In the genomic region with DNA sequence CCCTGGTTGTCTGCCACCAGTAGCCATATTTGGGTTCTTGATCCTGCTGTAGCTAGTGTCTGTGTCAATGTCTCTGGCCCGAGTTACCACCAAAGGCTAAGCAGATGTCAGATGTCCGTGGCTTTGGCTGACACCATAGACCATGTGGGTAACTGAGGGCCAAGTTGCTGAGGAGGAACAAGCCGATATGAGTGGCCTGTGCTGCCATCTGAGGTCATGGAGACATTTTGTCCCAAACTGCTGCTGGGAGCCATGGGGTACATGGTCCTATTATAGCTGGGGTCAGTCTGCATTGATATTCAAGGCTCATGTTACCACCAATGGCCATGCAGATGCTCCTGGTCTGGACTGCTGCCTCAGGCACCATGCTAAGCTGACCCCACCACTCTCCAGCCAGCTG, we compare ENCODE assay signal across 23 mouse cellular contexts.
DNase-seq lines count a peak whose midpoint lies in the region.
"Had no signal": no experiment of that assay in that cellular context is flagged by ENCODE, and none has a peak within 500 bp of the region (broad histone marks: within the 10 kb centered on the region; RNA-seq: fewer than 3 reads in every experiment).

No protein-coding gene starts in this region.

- WGBS in heart, embryonic 10.5 days = 85% methylated on average over 3 of the region's 3 CpGs

- H3K27ac ChIP-seq in heart, embryonic 10.5 days = no peak overlapping the region
- H3K27ac ChIP-seq: embryonic facial prominence, embryonic 12.5 days; embryonic facial prominence, embryonic 15.5 days; forebrain, embryonic 12.5 days; forebrain, embryonic 15.5 days; heart, embryonic 15.5 days; hindbrain, embryonic 10.5 days; hindbrain, embryonic 13.5 days; intestine, embryonic 15.5 days had no signal

- H3K4me1 ChIP-seq in heart, embryonic 10.5 days = no peaks in the 10 kb centered on the region
- H3K4me1 ChIP-seq: embryonic facial prominence, embryonic 12.5 days; embryonic facial prominence, embryonic 15.5 days; forebrain, embryonic 12.5 days; forebrain, embryonic 15.5 days; heart, embryonic 15.5 days; hindbrain, embryonic 10.5 days; hindbrain, embryonic 13.5 days; intestine, embryonic 15.5 days had no signal

- no peaks in the 10 kb centered on the region for H3K9me3 ChIP-seq in heart, embryonic 10.5 days
- H3K9me3 ChIP-seq: embryonic facial prominence, embryonic 12.5 days; embryonic facial prominence, embryonic 15.5 days; forebrain, embryonic 12.5 days; forebrain, embryonic 15.5 days; heart, embryonic 15.5 days; hindbrain, embryonic 10.5 days; hindbrain, embryonic 13.5 days; intestine, embryonic 15.5 days had no signal

- no peak overlapping the region for H3K4me3 ChIP-seq in heart, embryonic 10.5 days
- H3K4me3 ChIP-seq: embryonic facial prominence, embryonic 12.5 days; embryonic facial prominence, embryonic 15.5 days; forebrain, embryonic 12.5 days; forebrain, embryonic 15.5 days; heart, embryonic 15.5 days; hindbrain, embryonic 10.5 days; hindbrain, embryonic 13.5 days; intestine, embryonic 15.5 days had no signal

- no peaks in the 10 kb centered on the region for H3K36me3 ChIP-seq in heart, embryonic 10.5 days
- H3K36me3 ChIP-seq: embryonic facial prominence, embryonic 12.5 days; embryonic facial prominence, embryonic 15.5 days; forebrain, embryonic 12.5 days; forebrain, embryonic 15.5 days; heart, embryonic 15.5 days; hindbrain, embryonic 10.5 days; hindbrain, embryonic 13.5 days; intestine, embryonic 15.5 days had no signal

- H3K27me3 ChIP-seq in heart, embryonic 10.5 days (ENCODE audit: insufficient read depth, poor library complexity, severe bottlenecking) = no peaks in the 10 kb centered on the region
- H3K27me3 ChIP-seq: embryonic facial prominence, embryonic 12.5 days; embryonic facial prominence, embryonic 15.5 days; forebrain, embryonic 12.5 days; forebrain, embryonic 15.5 days; heart, embryonic 15.5 days; hindbrain, embryonic 13.5 days; intestine, embryonic 15.5 days had no signal

- intact Hi-C loops in heart, postnatal 25 days (cut with DNase I) = no loop called here

- DNase-seq in heart, adult 18-20 months = peak; percentile 15 to 64
- no peak for DNase-seq in heart, postnatal 25 days (ENCODE audit: low spot score)
- DNase-seq in heart, adult 9 months (ENCODE audit: low spot score in 2 of 2) = peak; percentile 15 to 49
- DNase-seq in heart, embryonic 10.5 days (ENCODE audit: low spot score) = no peak
- peak; percentile 1 for DNase-seq in skeletal muscle tissue, adult 2 months (ENCODE audit: low read depth, low spot score)
- DNase-seq in gastrocnemius, postnatal 10 days = no peak
- DNase-seq: adrenal gland, adult 2 months; adrenal gland, postnatal 14 days; cerebellum, adult 11 months; cerebellum, adult 2 months; cerebellum, adult 9-11 months; cerebellum, postnatal 25 days; gastrocnemius, postnatal 14 days; heart, postnatal 10 days; kidney, adult 11 months had no signal

Comparison
In these comparisons a context has a peak if more than half of its experiments do, and no peak if none do; other contexts are left out.
1. DNase-seq: peak in heart, adult 18-20 months (2 of 2), heart, adult 9 months (2 of 2) and skeletal muscle tissue, adult 2 months (single experiment); none in heart, postnatal 25 days (single experiment), heart, embryonic 10.5 days (single experiment) and gastrocnemius, postnatal 10 days (single experiment).